Mouse (Mus musculus) liver, embryonic 13.5 days (tissue): Measurements from ENCODE around the gene Fnbp1l. TPM values are rescaled to one million over a fixed set of nuclear protein-coding genes. Genes with fewer than 3 reads are reported as not detected.
A peak's percentile ranks its signal among the peaks of the same experiment; 100 is the strongest.

ENCODE experiments used
- ATAC-seq: fragments of 200-750 bp; cut with Nextera tagmentation; 2 replicates; pipeline ENCODE4 v1.8.0; 2017; ENCODE audit warnings: low read depth, mild to moderate bottlenecking, moderate number of reproducible peaks, moderate library complexity
- DNase-seq: peaks from one replicate; pipeline ENCODE4 v3.0.0; 2022
- H3K27ac ChIP-seq: fragments of 300-500 bp; sonication (generic); 2 replicates; pipeline ENCODE4 v1.5.1; 2015; ENCODE audit warnings: moderate library complexity, mild to moderate bottlenecking, inconsistent platforms
- H3K27me3 ChIP-seq: fragments of 300-500 bp; sonication (generic); 2 replicates; pipeline ENCODE4 v1.6.1; 2015; ENCODE audit warnings: mild to moderate bottlenecking, inconsistent platforms
- H3K36me3 ChIP-seq: fragments of 300-500 bp; sonication (generic); 2 replicates; pipeline ENCODE4 v1.6.1; 2015; ENCODE audit warnings: mild to moderate bottlenecking, inconsistent platforms
- H3K4me1 ChIP-seq: fragments of 300-500 bp; sonication (generic); replicated peaks from 2 replicates; pipeline ENCODE4 v1.6.1; 2015; ENCODE audit warnings: inconsistent platforms
- H3K4me2 ChIP-seq: fragments of 300-500 bp; sonication (generic); 2 replicates; pipeline ENCODE4 v1.6.1; 2015; ENCODE audit warnings: inconsistent platforms, mild to moderate bottlenecking, moderate library complexity
- H3K4me3 ChIP-seq: fragments of 300-500 bp; sonication (generic); replicated peaks from 2 replicates; pipeline ENCODE4 v1.5.1; 2015; ENCODE audit warnings: mild to moderate bottlenecking, inconsistent platforms
- H3K9ac ChIP-seq: fragments of 300-500 bp; sonication (generic); 2 replicates; pipeline ENCODE4 v1.6.1; 2015; ENCODE audit warnings: mild to moderate bottlenecking, inconsistent platforms
- H3K9me3 ChIP-seq: fragments of 300-500 bp; sonication (generic); replicated peaks from 2 replicates; pipeline ENCODE4 v1.6.1; 2016; ENCODE audit warnings: inconsistent platforms
- WGBS: fragments of 180-500 bp; shearing (Covaris S2); methylation state at CpG from one replicate; pipeline ENCODE4 v1.1.7; 2015; ENCODE audit not compliant: insufficient replicate concordance; 5-methylcytosine and 5-hydroxymethylcytosine counted together
- polyA plus RNA-seq: library from polyadenylated mRNA; unstranded; fragments of >200 nt; fragmentation: Nextera tagmentation; extraction: Ambion mirVana; gene quantifications from 2 replicates; pipeline ENCODE4 v1.2.1, GENCODE M21; 2015

The Fnbp1l gene
- polyA plus RNA-seq, 1 experiment from 2014 or later = 4.3 TPM

DNA sequence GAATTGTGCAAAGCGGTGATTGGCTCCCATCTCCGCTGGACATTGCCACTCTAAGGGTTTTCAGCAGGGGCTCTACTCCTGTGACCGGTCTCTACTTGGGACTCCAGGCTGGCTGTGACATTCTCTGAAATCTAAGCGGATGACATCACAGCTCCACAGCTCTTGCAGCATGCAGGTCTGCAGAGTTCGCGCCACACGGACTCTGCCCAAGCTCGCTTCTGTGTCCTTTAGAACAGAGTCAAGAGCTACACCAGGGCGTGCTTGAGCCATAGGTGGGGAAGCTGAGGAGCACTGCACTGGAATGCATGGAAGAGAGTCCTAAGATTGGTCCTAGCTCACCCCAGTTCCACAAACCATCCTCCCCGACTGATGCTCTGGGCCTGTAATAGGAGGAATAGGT is 9.0 kb upstream of the Fnbp1l start:
- Histone ChIP-seq H3K27me3 (no peaks in the 10 kb centered on the region), H3K4me2 (no peak overlapping the region), H3K27ac (no peak overlapping the region), H3K36me3 (no peaks in the 10 kb centered on the region), H3K4me1 (peaks cover 14% of the 10 kb centered on the region), H3K9me3 (no peaks in the 10 kb centered on the region), H3K4me3 (no peak overlapping the region), H3K9ac (no peak overlapping the region)
- ATAC-seq (peak; percentile 54), DNase-seq (no peak)
- 84% methylated on average over 10 of the region's 10 CpGs for WGBS

GRCm38 (mm10) chr3:122627846-122628245 is 8.3 kb upstream of the Fnbp1l start:
- no peaks in the 10 kb centered on the region for H3K36me3 ChIP-seq
- H3K9ac ChIP-seq = no peak overlapping the region
- no peak for ATAC-seq
- H3K4me2 ChIP-seq = no peak overlapping the region
- H3K27ac ChIP-seq = no peak overlapping the region
- no peak for DNase-seq
- no peaks in the 10 kb centered on the region for H3K9me3 ChIP-seq
- WGBS = 81% methylated on average over 6 of the region's 6 CpGs
- H3K4me1 ChIP-seq = peaks cover 14% of the 10 kb centered on the region
- no peak overlapping the region for H3K4me3 ChIP-seq
- no peaks in the 10 kb centered on the region for H3K27me3 ChIP-seq

DNA sequence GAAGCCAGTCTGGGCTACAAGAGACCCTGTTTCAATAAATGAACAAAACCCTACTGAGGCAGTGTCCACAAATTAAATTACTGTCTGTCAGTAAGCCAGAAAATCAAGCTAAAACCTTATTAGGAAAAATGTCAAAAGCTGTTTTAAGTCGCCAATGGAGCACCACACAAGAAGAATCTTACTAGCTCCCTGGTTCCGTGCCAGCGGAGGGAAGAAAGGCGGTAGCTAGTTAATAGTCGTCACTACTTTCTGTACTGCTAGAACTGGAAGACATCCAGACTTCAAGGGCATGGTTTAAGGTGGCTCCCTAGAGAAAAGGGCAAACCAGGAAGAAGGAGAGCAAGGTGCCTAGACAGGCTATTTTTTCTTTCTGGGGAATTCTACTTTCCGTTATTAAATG is 5.1 kb upstream of the Fnbp1l start:
- no peak overlapping the region for H3K9ac ChIP-seq
- H3K27ac ChIP-seq = no peak overlapping the region
- H3K4me2 ChIP-seq = no peak overlapping the region
- H3K9me3 ChIP-seq = no peaks in the 10 kb centered on the region
- 68% methylated on average over 6 of the region's 6 CpGs for whole genome bisulfite sequencing
- peaks cover 11% of the 10 kb centered on the region for H3K27me3 ChIP-seq
- no peaks in the 10 kb centered on the region for H3K36me3 ChIP-seq
- peaks cover 12% of the 10 kb centered on the region for H3K4me1 ChIP-seq
- no peak overlapping the region for H3K4me3 ChIP-seq
- DNase-seq = no peak
- no peak for ATAC-seq

DNA sequence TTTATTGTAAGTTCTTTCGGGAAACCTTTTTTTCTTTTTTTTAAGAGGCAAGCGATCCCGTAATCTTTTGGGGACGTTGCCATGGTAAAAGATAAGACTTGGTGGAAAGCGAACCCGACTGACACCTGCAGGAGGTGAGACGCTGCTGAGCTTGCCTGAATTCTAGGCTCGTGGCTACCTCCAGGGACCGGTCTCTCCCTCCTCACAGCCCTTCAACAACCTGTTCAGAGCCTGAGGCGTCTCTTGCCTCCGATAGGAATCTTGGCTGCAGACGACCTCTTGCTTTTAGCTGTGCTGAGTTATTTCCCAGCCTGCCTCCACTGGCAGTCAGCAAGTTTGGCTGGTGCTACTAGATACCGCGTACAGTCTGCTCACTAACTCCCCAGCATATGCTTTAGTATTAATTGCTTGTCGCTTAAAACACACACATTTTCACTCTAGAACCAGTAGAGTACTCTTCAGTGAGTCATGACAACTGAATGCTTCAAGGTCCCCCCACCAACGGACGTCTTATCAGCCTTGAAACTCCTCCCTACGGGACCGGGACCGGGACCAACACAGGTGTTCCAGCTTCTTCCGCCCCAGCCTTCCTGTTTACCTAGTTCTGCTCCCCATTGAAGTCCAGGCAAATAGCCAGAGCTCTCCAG is 893 bp upstream of the Fnbp1l start:
- ATAC-seq = peak; percentile 30; the same call in 1 of the 2 replicates
- H3K4me1 ChIP-seq = peaks cover 14% of the 10 kb centered on the region
- peak overlapping the region; percentile 72 for H3K9ac ChIP-seq
- peak overlapping the region; percentile 68 for H3K4me3 ChIP-seq
- 0 out of 2 replicates have a peak overlapping the region, but pooled peaks have one; percentile 30 for H3K27ac ChIP-seq
- no peak for DNase-seq
- peak overlapping the region; percentile 71 for H3K4me2 ChIP-seq
- WGBS = 1% methylated on average over 21 of the region's 21 CpGs
- peaks cover 35% of the 10 kb centered on the region for H3K27me3 ChIP-seq
- H3K36me3 ChIP-seq = no peaks in the 10 kb centered on the region
- H3K9me3 ChIP-seq = no peaks in the 10 kb centered on the region

GRCm38 (mm10) chr3:122619931-122620284 is 393 bp upstream of the Fnbp1l start:
- H3K9me3 ChIP-seq = no peaks in the 10 kb centered on the region
- peaks cover 35% of the 10 kb centered on the region for H3K27me3 ChIP-seq
- H3K4me2 ChIP-seq = peak overlapping the region; percentile 71
- peak overlapping the region; percentile 68 for H3K4me3 ChIP-seq
- H3K36me3 ChIP-seq = no peaks in the 10 kb centered on the region
- peaks cover 14% of the 10 kb centered on the region for H3K4me1 ChIP-seq
- DNase-seq (no peak), ATAC-seq (peak; percentile 37)
- WGBS = under 1% methylated on average over 20 of the region's 20 CpGs
- peak overlapping the region; percentile 72 for H3K9ac ChIP-seq
- peak overlapping the region; percentile 67 for H3K27ac ChIP-seq

- DNase-seq (no peak), ATAC-seq (no peak)
- WGBS = 3% methylated on average over 30 of the region's 30 CpGs
- no peaks in the 10 kb centered on the region for H3K9me3 ChIP-seq
- peak overlapping the region; percentile 72 for H3K9ac ChIP-seq
- H3K36me3 ChIP-seq = no peaks in the 10 kb centered on the region
- peaks cover 14% of the 10 kb centered on the region for H3K4me1 ChIP-seq
- peak overlapping the region; percentile 71 for H3K4me2 ChIP-seq
- H3K27me3 ChIP-seq = peaks cover 35% of the 10 kb centered on the region
- peak overlapping the region; percentile 68 for H3K4me3 ChIP-seq
- H3K27ac ChIP-seq = no peak overlapping the region
Observed at GRCm38 (mm10) chr3:122618402-122618801, 1.1 kb downstream of the Fnbp1l start.

- Histone ChIP-seq H3K4me1 (peaks cover 14% of the 10 kb centered on the region), H3K9ac (peak overlapping the region; percentile 72; the same call in 1 of the 2 replicates), H3K27ac (no peak overlapping the region), H3K36me3 (no peaks in the 10 kb centered on the region), H3K9me3 (no peaks in the 10 kb centered on the region), H3K4me3 (peak overlapping the region; percentile 68), H3K4me2 (peak overlapping the region; percentile 71), H3K27me3 (peaks cover 35% of the 10 kb centered on the region)
- DNase-seq = no peak
- WGBS = 53% methylated on average over 9 of the region's 9 CpGs
- no peak for ATAC-seq
Observed at GRCm38 (mm10) chr3:122617613-122618340, 1.7 kb downstream of the Fnbp1l start.

- WGBS = 38% methylated on average over 6 of the region's 6 CpGs
- H3K4me2 ChIP-seq = no peak overlapping the region
- H3K9me3 ChIP-seq = no peaks in the 10 kb centered on the region
- ATAC-seq (no peak), DNase-seq (no peak)
- no peak overlapping the region for H3K4me3 ChIP-seq
- H3K4me1 ChIP-seq = 0 out of 2 replicates have a peak, but pooled peaks cover 4% of the 10 kb centered on the region
- no peak overlapping the region for H3K9ac ChIP-seq
- H3K27me3 ChIP-seq = peaks cover 3% of the 10 kb centered on the region
- H3K36me3 ChIP-seq = no peaks in the 10 kb centered on the region
- H3K27ac ChIP-seq = no peak overlapping the region
Observed at GRCm38 (mm10) chr3:122612537-122612936, 7.0 kb downstream of the Fnbp1l start.

GRCm38 (mm10) chr3:122611761-122612160 is 7.8 kb downstream of the Fnbp1l start:
- Histone ChIP-seq H3K4me1 (0 out of 2 replicates have a peak, but pooled peaks cover 4% of the 10 kb centered on the region), H3K9ac (no peak overlapping the region), H3K27me3 (no peaks in the 10 kb centered on the region), H3K4me3 (no peak overlapping the region), H3K4me2 (no peak overlapping the region), H3K36me3 (no peaks in the 10 kb centered on the region), H3K27ac (no peak overlapping the region), H3K9me3 (no peaks in the 10 kb centered on the region)
- DNase-seq (no peak), ATAC-seq (no peak)
- 44% methylated on average over 5 of the region's 5 CpGs for WGBS

GRCm38 (mm10) chr3:122606105-122606801 is 13.3 kb downstream of the Fnbp1l start:
- Histone ChIP-seq H3K4me3 (no peak overlapping the region), H3K36me3 (no peaks in the 10 kb centered on the region), H3K9ac (no peak overlapping the region), H3K4me1 (peaks cover 4% of the 10 kb centered on the region; the same call in 1 of the 2 replicates), H3K27me3 (no peaks in the 10 kb centered on the region), H3K27ac (no peak overlapping the region), H3K4me2 (no peak overlapping the region), H3K9me3 (no peaks in the 10 kb centered on the region)
- ATAC-seq (0 out of 2 replicates have a peak, but pooled peaks have one; percentile 41), DNase-seq (no peak)
- 39% methylated on average over 10 of the region's 10 CpGs for WGBS

DNA sequence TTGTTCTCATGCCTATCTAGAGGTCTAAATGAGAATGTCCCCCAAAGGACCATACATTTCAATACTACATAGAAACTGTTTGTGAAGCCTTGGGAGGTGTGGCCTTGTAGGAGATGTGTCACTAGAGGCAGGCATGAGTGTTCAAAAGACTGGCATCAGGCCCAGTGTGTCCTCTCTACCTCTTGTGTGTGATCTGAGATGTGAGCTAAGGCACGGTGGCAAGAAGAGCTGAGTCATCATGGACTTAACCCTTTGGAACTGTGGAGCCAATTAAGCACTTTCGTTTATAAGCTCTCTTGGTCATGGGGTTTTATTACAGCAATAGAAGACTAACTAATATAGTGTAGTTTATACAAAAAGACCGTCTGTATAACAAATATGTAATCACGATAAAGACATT is 16.3 kb downstream of the Fnbp1l start:
- no peak overlapping the region for H3K4me2 ChIP-seq
- H3K27ac ChIP-seq = no peak overlapping the region
- no peaks in the 10 kb centered on the region for H3K27me3 ChIP-seq
- DNase-seq (no peak), ATAC-seq (no peak)
- no peak overlapping the region for H3K4me3 ChIP-seq
- peaks cover 4% of the 10 kb centered on the region; the same call in 1 of the 2 replicates for H3K4me1 ChIP-seq
- 56% methylated on average over 4 of the region's 4 CpGs for WGBS
- H3K9me3 ChIP-seq = no peaks in the 10 kb centered on the region
- H3K9ac ChIP-seq = no peak overlapping the region
- H3K36me3 ChIP-seq = no peaks in the 10 kb centered on the region
